Mouse (Mus musculus) liver, postnatal 0 days (tissue): ENCODE data around the gene Hoxb6.

ENCODE experiments used
- CTCF ChIP-seq: sonication (generic); IDR thresholded peaks from 2 replicates; pipeline ENCODE4 v1.5.1; 2016; ENCODE audit warnings: antibody characterized with exemption, low read depth
- EP300 ChIP-seq: IDR thresholded peaks from 2 replicates; pipeline ENCODE4 v1.6.1; 2016; ENCODE audit warnings: antibody characterized with exemption, low read depth, mild to moderate bottlenecking

GRCm38 (mm10) chr11:96279421-96280233 lies 12.6 kb upstream of the Hoxb6 start:
- TF ChIP-seq CTCF, result no peak
- no peak for TF ChIP-seq EP300
